Mouse (Mus musculus): ENCODE results near the gene Junb.

DNA sequence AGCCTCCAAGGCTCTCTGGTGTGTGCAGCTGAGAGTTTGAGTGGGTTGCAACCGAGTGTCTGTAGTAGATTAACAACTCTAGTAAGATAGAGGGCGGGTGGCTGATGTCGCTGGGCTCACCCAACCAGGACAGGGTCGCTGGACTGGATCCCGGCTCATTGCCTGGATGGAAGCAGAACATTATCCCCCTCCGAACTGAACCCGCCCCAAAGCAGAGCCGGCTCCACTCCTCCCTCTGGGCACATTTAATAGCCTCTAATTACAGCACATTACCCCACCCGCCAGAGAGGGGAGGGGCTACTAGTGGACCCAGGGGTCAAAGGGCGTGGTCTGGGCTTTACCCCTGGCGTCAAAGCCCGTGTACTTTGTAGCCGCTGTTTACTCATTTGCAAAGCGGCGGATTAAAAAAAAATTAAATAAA lies 10.8 kb upstream of the Junb start:
- TF ChIP-seq CTCF (IDR thresholded peaks at IDR 0.05; ENCODE audit: insufficient read depth, low read length), result no peak
- no peak for TF ChIP-seq POLR2A (IDR thresholded peaks at IDR 0.05; ENCODE audit: borderline replicate concordance, extremely low read depth, low read depth, low read length)

All from lung, adult 2 months (tissue).